Mouse (Mus musculus): ENCODE data around the gene Tle4.

Gene Tle4

DNA sequence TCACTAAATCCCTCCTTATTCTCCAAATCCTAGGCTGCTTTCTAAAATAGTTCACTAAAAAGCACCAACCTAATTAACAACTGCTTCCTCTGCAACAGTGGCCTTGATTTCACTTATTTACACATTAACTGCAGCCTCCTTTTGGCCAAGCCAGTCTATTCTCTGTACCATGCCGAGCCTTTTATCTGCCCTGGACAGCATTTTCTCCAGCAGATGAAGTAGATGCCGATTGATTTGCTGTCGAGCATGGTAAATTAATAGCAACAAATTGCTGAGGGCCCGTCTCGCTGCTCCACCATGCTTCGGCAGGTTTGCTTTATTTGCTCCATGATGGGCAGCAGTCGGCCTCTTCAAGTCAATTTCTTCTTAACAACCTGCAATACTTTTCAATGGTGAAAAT lies 7.7 kb downstream of the Tle4 start:
- no peak for DNase-seq (ENCODE audit: low spot score)

GRCm38 (mm10) chr19:14588221-14589123 lies 9.4 kb downstream of the Tle4 start:
- DNase-seq (ENCODE audit: low spot score), result no peak

- DNase-seq (ENCODE audit: low spot score), result no peak
These were observed 11.7 kb downstream of the Tle4 start for GRCm38 (mm10) chr19:14586171-14586570.

DNA sequence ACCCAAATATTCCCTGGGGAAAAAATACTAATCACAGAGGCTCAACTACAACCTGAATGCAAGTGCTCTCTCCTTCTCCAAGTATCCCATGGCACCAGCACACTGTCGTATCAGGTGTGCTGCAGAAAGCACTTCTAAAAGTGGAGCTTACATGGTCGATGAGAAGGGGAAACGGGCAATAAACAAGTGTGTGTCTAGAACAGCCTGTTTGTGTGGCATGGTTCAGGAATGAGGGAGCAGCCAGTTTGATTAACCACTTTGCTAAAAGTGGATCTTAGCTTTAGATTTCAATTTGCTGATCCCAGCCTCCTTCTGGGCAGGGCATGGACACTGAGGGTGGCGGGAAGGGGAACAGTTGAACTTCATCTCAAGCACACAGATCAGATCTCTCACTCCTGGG lies 12.1 kb downstream of the Tle4 start:
- no peak for DNase-seq (ENCODE audit: low spot score)

DNA sequence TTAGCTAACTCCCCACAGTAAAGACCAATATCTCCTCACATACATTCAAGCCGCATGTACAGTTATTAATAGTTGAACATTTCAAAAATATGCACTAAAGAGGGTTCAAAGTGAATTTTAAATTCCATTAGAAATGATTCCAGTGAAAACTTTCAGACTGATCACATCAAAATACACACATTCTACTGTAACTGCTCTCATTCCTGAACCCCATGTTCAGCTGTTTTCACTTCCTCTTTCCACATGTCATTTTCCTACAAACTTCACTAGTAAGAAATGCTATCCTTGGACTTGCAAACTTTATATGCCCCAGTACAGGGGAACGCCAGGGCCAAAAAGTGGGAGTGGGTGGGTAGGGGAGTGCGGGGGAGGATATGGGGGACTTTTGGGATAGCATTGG lies 12.6 kb downstream of the Tle4 start:
- no peak for DNase-seq (ENCODE audit: low spot score)

DNA sequence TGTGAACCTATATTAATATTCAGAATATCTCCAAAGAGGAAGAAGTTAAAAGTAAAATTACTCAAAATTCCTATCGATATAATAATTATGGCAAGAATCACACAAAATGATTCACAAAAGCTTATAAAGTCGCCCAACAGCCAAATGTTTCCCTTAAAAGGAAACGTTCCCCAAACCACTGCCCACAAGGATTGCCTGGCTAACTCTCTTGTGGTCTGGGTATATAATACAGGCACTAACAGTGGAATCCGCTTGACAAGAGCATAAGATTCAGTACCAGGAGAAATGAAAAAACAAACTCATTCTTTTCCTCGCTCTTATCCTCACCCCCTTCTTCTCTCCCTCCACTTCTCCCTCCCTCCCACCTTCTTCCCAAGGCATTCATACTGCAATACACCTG lies 19.2 kb downstream of the Tle4 start:
- DNase-seq (ENCODE audit: low spot score), result no peak

DNA sequence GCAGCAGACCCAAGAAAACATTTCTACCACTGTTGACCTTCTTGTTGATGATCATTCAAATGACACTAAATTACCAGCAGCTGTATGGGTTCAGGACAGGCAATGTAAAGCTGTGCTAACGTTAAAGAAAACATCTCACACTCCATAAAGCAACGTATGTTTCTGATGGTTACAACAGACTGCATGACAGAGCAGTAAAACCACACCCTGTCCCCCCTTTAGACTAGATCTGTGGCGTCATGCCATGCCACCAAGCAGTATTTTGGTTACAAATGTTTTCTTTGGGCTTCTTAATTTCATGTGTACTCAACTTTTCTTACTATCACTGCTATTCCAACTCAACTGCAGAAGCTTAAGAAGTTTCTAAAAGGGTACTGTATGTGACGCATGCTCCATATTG lies 19.8 kb downstream of the Tle4 start:
- no peak for DNase-seq (ENCODE audit: low spot score)

DNA sequence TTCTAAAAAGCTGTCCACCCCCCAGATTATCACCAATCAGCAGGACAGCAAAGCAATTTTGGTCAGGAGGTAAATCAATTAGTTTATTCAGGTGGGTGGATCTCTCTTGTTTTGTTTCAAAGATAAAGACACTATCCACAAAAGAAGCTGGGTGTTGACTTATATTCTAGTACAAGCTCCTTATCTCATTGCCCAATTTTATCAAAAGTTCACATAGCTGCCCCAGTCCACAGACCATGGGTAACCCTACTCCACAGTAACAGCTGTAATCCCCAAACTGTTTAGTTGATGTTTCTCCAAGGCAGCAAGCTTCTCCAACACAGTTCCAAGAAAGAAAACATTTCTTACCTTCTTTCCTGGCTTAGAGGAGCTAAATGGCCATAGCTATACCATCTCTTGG lies 21.5 kb downstream of the Tle4 start:
- no peak for DNase-seq (ENCODE audit: low spot score)

GRCm38 (mm10) chr19:14568879-14569278 lies 29.0 kb downstream of the Tle4 start:
- no peak for DNase-seq (ENCODE audit: low spot score)

DNA sequence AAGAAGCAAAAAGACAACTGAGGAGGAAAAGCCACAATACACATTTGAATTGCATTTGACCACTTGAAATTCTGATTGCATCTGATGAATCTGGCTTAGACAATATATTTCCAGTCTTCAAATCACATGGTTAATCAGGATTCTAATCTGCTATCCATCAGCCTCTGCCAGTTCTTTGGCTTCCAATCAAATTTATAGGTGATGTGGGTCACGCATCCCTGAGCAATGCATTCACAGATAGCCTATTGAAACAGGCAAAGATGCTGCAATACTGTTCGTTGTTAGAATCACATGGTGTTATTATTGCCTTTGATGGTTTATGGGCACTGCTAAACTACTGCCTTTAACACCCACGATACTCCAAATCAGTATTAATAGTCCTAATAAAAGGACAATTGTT lies 30.8 kb downstream of the Tle4 start:
- DNase-seq (ENCODE audit: low spot score), result no peak

- DNase-seq (ENCODE audit: low spot score), result no peak
These were observed 31.3 kb downstream of the Tle4 start for GRCm38 (mm10) chr19:14566564-14567021.

GRCm38 (mm10) chr19:14565424-14566069 lies 32.3 kb downstream of the Tle4 start:
- no peak for DNase-seq (ENCODE audit: low spot score)

DNA sequence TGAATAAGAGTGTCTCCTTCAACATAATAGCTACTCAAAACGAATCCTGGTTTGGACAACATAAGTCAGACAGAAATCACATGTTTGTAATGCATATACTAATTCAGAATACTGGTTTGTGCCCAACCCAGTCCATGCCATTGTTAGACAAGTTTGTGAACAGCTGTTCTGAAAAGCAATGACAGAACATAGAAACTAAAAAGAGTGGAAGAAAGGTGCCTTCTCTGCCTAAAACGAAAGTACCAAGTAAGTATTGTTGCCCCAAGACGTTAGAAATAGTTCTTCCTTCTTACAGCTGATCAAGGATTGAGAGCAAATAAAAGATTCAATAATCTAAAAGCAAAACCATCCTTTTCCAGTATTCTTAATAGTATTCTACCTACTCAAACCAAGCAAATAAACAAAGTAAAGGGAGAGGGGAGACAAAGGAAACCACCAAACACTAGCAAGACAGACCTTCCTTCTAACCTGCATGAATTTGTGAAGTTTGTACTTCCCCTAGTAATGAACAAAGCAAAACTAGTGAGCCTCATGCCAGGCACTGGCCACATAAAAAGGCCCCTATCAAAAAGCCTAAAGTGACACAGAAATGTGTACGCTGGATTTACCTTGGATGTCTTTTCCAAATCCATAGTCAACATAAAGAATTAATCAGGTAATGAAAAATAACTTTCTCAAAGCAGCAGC lies 34.4 kb downstream of the Tle4 start:
- no peak for DNase-seq (ENCODE audit: low spot score)

- no peak for DNase-seq (ENCODE audit: low spot score)
These were observed 50.0 kb downstream of the Tle4 start for GRCm38 (mm10) chr19:14547871-14548270.

- no peak for DNase-seq (ENCODE audit: low spot score)
These were observed 50.6 kb downstream of the Tle4 start for GRCm38 (mm10) chr19:14547133-14547842.

DNA sequence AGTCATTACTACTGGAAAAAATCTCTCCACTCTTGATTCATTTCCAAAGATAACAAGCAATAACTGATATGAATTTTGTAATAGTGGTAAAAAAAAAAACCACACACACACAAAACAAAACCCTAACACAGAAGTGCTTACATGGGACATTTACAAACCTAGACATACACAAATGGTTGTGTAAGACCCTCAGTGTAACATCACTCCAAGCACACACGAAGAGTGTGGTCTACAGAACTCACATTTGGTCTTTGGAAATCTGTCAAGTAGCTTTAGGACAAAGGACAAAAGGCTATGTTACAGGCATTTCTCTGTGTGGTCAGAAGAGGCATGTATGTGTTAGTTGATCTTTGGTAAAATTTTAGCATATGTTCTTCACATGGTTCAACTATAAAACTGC lies 52.4 kb downstream of the Tle4 start:
- no peak for DNase-seq (ENCODE audit: low spot score)

DNA sequence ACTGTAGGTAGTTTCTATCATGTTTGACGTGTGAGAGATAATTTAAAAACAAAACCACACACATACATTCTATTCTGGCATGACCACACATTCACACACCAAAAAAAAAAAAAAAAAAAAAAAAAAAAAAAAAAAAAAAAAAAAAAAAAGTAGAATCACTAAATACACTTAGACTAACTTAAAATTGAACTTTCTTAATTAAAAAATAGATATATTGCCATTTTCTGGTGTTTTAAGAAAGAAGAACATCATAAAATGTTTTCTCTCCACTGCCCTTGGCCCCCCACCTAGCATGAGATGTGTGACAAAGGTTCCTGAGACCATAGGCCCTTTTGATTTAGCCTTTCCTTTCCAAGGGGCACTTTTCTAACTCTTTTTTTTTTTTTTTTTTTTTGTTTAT lies 54.5 kb downstream of the Tle4 start:
- DNase-seq (ENCODE audit: low spot score), result no peak

- DNase-seq (ENCODE audit: low spot score), result no peak
These were observed 57.2 kb downstream of the Tle4 start for GRCm38 (mm10) chr19:14540678-14541077.

DNA sequence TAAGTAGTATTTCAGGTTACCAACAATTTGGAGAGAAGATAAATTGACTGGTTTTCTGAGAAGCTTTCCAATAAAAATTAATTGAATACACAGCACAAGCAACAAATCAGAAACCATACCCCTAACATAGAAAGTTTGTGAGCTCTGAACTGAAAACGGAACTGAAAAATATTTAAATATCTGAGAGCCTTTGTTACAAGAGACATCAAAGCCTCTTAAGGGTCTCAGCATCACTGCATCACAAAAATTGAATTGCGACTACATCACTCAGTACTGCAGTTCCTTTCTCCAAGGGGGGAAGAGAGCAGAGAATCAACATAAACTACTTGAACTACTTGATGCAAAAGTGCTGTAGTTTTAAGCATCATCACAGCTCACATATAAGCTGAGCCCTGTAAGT lies 61.2 kb downstream of the Tle4 start:
- DNase-seq (ENCODE audit: low spot score), result no peak

DNA sequence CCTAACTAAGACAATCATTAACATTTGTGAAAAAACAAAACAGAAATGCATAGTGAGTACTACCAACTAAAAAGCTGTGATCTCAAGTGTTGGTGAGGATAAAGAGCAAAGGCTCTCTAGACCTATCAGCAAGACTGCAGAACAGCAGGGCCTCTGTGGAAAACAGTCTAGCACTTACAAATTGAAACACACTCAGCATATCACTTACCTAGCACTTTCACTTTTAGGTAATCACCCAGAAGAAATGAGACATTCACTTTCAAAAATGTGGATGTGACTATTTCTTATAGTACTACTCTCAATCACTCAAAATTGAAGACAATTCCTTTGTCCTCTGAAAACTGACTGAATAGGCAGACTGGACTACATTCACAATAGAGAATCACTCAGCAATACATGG lies 63.4 kb downstream of the Tle4 start:
- no peak for DNase-seq (ENCODE audit: low spot score)

DNA sequence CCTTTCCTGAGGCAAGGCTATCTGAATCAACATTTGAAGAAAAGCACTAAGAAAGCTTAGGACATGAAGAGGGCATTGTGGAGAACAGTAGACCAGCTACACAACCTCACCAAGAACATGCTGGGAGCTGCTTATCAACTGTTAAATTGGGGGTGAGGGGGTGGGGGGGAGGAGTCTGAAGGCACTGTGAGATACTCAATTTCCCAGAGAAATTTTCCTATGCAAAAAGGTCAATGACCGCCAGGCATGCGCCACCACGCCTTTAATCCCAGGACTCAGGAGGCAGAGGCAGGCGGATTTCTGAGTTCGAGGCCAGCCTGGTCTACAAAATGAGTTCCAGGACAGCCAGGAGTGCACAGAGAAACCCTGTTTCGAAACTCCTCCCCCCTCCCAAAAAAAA lies 65.0 kb downstream of the Tle4 start:
- no peak for DNase-seq (ENCODE audit: low spot score)

DNA sequence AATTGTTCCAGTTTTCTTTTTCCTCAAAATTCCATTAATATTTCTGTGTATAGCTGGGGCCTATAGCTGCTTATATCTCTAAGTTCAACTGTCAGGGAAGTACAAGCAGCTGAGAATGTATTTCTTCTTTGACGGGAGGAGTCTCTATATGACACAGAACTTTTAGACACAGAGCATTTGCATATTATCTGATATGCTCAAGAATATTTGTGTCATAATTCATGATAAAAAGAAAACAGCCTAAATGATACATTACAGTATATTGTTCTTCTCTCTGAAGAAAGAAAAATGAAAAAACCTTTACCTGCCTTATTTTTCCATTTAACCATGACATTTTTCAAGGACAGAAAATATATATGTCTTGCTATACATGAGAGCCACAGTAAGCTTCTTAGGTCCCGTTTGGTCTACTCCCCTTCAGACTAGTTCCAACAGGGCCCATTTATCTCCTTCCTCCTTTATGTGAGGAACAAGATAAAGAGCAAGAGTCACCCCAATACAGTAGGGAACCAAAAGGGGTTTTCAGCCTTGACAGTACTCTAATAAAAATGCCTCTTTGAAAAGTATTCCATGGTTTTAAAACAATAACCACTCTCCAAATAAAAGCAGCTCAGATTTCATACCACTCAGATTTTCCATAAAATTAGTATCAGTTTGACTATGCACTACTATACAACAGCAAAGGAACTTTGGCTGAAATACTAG lies 77.6 kb downstream of the Tle4 start:
- no peak for DNase-seq (ENCODE audit: low spot score)
